ENCODE assay signal across 21 mouse cellular contexts in the genomic region with DNA sequence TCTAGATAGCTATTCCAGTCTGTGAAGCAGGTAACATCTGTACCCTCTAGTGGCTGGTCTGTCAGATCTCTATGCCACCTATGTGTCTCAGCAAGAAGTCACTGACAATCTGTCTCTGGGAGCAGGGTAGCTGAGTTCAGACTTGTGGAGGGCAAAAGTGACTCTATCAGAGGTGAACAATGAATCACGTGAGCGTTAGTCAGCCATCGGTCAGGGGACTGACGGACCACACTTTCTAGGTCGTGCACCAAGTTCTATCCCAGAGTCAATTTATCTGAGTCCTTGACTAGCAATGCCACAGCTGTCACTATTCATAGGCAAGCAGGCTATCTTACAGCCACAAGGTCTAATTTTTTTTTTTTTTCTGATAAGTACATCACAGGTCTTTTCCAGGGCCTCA. TPM values are rescaled to one million over a fixed set of nuclear protein-coding genes. Genes with fewer than 3 reads are reported as not detected.
"Had no signal": no experiment of that assay in that cellular context is flagged by ENCODE, and none has a peak within 500 bp of the region (broad histone marks: within the 10 kb centered on the region; RNA-seq: fewer than 3 reads in every experiment).

No protein-coding gene starts in this region.

- H3K27me3 ChIP-seq: lung, embryonic 15.5 days; megakaryocyte, embryonic 14.5 days; midbrain, embryonic 12.5 days; neural tube, embryonic 13.5 days; neural tube, embryonic 15.5 days had no signal

- DNase-seq: liver, postnatal 0 days; lung, adult 2 months; lung, postnatal 14 days; lung, postnatal 36 days; midbrain, embryonic 14.5 days; retina, postnatal 1 day; right cerebral cortex, adult 18-20 months; right cerebral cortex, postnatal 25 days; right cerebral cortex, postnatal 4 days; spleen, adult 18-20 months; thymus, adult 18-20 months; thymus, postnatal 25 days; thymus, postnatal 4 days had no signal

- H3K27ac ChIP-seq: lung, embryonic 15.5 days; macrophage; midbrain, embryonic 10.5 days; midbrain, embryonic 12.5 days; neural tube, embryonic 13.5 days; neural tube, embryonic 15.5 days had no signal

- H3K4me3 ChIP-seq: lung, embryonic 15.5 days; megakaryocyte, embryonic 14.5 days; midbrain, embryonic 10.5 days; midbrain, embryonic 12.5 days; myocyte; neural tube, embryonic 13.5 days; neural tube, embryonic 15.5 days had no signal

- H3K9me3 ChIP-seq: lung, embryonic 15.5 days; megakaryocyte, embryonic 14.5 days; midbrain, embryonic 10.5 days; midbrain, embryonic 12.5 days; neural tube, embryonic 13.5 days; neural tube, embryonic 15.5 days had no signal

- H3K36me3 ChIP-seq: lung, embryonic 15.5 days; midbrain, embryonic 12.5 days; neural tube, embryonic 15.5 days had no signal

RNA-seq across cellular contexts. Expression of a gene that starts 4.6 kb away (rescaled TPM):
- polyA plus RNA-seq: myocyte had no signal
